Mouse (Mus musculus): ENCODE measurements around the gene Col20a1.

DNA sequence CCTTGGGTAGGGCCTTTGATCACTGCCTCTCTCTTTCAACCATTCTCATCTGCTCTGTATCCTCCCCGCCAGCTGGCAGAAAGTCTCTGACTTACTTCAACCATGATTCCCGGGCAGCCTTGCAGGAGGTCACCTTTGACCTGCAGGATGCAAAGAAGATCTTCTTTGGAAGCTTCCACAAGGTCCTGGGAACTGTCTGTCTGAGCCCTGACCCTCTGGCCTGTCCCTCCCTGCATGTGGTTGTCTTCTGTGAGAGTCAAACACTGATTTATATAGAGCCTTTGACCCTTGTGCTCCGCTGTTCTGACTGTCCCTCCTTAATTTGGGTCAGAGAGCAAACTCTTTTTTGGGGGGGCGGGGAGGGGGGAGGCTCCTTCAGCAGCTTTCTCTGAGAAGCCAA lies 20.7 kb downstream of the Col20a1 start:
- TF ChIP-seq CTCF (IDR thresholded peaks at IDR 0.05; ENCODE audit: low read depth, low read length) (no peak), POLR2A (IDR thresholded peaks at IDR 0.05; ENCODE audit: extremely low read depth, insufficient read depth, low read length) (no peak)

Data from liver, adult 2 months (tissue).